Mouse (Mus musculus) brain, embryonic 14.5 days (tissue): ENCODE measurements at regions not wholly inside any gene's neighbourhood (a gene's known extent, or its start where the extent isn't known, plus 50 kb on each side); places are given as distances from the start of the nearest gene placed in this dataset.

Experiments
- CTCF ChIP-seq: fragments of 200-500 bp; IDR thresholded peaks from 2 replicates; pipeline ENCODE4 v1.5.1; 2012; ENCODE audit warnings: inconsistent platforms, mild to moderate bottlenecking, moderate library complexity, borderline replicate concordance; ENCODE audit not compliant: insufficient read depth, insufficient read length; ENCODE audit errors: extremely low read depth
- POLR2A ChIP-seq: fragments of 200-500 bp; IDR thresholded peaks from 2 replicates; pipeline ENCODE4 v1.6.1; 2012; ENCODE audit warnings: mild to moderate bottlenecking, inconsistent platforms, borderline replicate concordance; ENCODE audit not compliant: poor library complexity, insufficient read depth, insufficient read length, severe bottlenecking; ENCODE audit errors: extremely low read depth

DNA sequence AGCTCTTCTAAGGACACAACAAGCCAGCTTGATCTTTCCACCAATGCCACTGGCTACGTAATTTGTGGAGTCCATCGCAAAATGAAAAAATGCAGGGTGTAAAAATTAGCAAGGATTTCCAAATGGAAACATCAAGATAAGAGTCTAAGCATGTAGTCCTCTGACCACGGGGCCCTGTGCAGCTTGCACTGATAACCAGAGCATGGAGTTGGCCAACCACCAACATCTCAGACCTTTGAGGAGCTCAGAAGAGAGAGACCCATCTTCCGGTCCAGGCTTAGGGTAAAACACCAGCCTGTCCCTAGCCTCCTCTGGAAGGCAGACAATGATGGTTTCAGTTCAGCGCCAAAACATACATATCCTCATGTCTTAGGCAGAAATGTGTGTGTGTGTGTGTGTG, 140.4 kb upstream of the Haao start:
- TF ChIP-seq CTCF (no peak), POLR2A (no peak)
